Mouse (Mus musculus) layer of hippocampus, postnatal 36 days (tissue): Measurements from ENCODE around the gene Unc13b. TPM values are rescaled to one million over a fixed set of nuclear protein-coding genes. Genes with fewer than 3 reads are reported as not detected.
A peak's percentile ranks its signal among the peaks of the same experiment; 100 is the strongest.

Source experiments
- DNase-seq, 2 experiments: peaks; one replicate each; pipeline ENCODE4 v3.0.0; 2022
- total RNA-seq, 2 experiments: library from RNA; stranded (reverse); gene quantifications; 2 replicates each; pipeline ENCODE4 v1.2.3; 2021

Gene Unc13b
- 10 to 100 TPM; 39.1 to 42.1 TPM for total RNA-seq

DNA sequence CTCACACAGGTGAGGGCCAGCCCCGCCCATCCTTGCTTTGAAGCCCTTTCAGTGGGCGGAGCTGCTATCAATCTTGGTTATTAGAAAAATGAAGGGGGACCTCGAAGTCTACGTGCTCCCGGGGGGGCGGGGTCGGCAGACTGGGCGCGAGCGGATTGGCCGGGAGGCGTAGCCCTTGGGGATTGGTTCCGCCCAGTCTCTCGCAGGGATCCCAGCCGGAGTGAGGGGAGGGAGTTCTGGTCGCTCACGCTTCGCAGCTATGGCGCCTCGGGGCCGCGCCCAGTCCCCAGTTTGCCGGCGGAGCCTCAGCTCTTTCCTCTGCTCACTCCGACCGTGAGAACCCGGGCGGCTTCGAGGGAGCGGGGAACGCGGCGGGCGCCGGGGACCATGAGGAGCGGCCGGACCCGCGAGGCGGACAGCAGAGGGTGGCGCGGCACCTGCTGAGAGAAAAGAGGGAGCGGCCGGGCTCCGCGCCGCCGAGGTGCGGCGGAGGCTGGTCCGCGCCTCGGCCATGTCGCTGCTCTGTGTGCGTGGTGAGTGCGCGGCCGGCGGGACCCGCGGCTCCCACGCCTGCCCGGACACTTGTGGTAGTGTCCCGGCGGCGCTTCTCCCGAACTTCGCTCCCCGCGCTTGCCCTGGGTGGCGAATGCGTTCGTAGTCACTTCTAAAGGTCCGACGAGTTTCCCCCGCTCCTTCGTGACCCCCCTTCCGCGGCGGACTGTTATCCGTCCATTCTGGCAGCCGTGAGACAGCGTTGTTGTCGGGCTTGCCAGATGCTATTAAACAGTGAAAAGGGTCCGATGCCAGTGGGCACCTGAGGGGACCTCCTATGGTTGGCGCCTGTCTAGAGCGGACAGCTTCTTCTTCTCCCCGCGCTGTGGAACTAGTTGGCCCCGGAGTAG is at the start of gene Unc13b:
Unc13b (plus strand) TSS at position 201 of the 902 bp plus-strand sequence.
- peak; percentile 88 to 90 for DNase-seq

DNA sequence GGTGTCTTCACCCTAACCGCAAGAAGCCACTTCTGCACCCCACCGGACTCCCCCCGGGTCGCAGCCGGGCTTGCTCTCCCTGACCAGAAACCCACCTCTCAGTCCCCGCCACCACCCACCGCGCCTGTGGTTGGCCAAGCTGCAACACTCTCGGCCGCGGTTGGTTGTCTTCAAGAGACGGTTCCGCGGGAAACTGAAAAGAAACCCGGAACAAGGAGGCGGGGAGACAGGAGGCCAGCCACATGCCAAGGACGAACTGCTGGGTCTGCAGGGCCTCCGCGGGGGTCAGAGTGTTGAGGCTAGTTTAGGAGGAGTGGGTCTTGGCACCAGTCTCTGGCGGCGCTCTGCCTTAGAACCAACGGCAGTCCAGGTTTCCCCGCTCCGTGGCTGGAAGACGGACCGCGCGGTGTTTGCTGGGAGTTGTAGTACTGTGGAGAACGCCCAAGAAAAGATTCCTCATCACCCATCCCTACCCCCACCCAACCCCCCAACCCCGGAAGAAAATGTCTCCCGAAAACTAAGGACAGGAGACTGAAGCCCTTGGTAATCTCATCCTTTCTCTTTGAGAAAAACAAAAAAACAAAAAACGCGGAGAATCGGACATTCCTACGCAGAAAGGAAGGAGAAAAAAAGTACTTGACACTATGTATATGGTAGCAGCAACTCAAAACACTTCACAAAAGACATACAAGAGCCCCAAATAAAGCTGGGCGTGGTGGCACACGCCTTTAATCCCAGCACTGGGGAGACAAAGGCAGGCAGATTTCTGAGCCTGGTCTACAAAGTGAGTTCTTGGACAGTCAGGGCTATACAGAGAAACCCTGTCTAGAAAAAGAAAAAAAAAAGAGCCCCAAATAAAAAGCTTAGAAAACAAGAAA is 48.4 kb upstream of the Unc13b start, which contains the start of gene Fancg:
Fancg (minus strand) TSS at position 346 of the 878 bp plus-strand sequence.
- peak; percentile 85 for DNase-seq

DNA sequence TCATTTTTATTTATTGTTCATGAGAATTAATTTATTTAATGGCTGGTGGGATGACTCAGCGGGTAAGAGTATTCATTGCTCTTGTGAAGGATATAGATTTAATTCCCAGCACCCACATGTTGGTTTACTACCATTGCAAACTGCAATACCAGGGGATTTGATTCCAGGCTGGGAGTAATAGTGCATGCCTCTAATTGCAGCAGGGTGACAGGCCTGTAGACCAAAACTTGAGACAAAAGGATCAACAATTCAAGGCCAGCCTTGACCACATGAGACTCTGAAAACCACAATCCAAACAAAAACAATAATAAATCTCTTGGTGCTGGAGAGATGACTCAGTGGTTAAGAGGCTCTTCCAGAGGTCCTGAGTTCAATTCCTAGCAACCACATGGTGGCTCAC is 46.7 kb upstream of the Unc13b start:
- no peak for DNase-seq

DNA sequence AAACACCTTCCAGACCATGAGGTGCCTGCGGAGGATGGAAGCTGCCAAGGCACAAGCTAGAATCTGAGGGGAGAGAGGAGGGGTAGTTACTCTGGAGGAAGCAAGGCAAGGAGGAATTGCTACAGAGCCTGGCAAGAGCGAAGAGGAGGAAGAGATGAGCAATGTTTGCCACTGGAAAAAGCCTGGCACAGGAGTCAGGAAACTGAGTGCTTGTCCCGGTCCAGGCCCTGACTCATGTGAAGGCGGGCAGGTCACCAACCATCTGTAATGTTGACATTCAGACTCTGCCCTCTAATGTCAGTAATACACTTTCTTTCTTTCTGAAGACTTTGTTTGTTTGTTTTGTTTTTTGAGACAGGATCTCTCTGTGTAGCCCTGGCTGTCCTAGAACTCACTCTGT is 40.6 kb upstream of the Unc13b start:
- DNase-seq = no peak

DNA sequence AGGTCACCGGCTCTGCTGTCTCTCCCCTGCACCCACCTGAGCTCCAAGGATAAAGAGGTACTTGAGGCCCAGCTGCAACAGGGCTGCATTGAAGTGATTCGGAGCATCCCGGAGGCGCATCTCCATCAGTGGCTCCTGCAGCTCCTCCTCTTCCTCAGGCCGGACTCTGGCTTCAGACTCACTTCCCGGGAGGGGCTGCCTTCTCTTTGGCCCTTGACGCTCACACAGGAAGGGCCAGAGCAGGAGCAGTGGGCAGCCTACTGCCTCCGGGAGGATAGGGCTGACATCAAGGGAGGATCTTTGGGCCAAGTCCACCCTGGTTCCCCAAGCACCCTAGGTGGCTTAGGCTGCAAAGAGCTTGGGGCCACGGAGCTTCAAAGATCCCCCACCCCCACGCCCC is 39.6 kb upstream of the Unc13b start:
- DNase-seq = no peak

DNA sequence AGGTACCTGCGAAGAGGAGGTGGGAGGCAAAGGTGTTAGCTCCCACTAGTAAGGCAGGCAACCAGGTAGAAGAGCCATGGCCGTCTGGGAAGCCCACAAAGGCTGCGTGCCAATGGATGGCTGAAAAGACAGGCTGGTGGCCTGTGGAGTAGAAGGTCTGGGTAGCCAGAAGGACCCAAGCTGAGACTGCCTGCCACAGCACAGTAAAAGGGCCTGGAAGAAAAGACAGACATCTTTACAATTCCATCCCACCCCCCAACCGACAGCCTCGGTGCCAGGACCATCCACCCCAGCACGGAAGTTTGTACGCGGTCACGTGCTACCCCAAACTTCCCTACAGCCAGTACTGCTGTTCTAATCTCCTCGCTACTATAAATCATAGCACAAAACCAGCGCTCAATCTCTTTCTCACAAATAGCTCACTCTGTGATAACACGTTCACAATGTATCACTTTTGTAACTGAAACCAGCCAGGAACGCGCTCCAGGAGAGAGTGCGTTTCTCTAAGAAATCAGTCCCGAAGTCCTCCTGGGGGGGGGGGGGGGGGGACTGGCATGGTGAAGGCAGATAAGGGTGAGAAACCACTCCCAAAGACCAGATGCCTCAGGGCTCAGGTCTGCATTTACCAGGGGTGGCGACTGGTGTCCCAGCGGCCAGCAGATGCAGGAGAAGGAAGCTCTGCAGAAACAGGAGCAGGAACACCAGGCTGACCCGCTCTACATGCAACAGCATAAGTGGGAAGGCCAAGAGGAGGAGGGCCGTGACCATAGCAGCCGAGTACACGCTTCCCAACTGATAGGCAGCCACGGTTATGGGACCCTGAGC is 38.9 kb upstream of the Unc13b start:
- DNase-seq = no peak

DNA sequence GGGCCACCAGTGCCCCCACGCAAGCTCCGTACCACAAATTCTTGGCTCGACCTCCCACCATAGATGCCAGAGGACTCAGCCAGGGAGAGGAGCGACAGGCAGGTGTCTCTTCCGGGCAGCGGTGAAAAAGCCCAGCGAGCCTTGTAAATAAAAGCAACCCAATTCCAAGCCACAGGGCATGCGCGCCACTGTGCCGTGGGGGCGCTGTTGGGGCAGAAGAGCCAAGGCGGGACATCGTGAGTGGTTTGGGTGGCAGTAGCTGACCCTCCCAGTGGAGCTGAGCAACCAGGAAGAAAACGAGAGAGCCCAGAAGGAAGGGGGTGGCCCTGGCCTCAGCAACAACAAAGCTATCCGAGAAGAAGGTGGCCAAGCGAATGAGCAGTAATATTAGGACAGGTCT is 37.9 kb upstream of the Unc13b start:
- DNase-seq = no peak

DNA sequence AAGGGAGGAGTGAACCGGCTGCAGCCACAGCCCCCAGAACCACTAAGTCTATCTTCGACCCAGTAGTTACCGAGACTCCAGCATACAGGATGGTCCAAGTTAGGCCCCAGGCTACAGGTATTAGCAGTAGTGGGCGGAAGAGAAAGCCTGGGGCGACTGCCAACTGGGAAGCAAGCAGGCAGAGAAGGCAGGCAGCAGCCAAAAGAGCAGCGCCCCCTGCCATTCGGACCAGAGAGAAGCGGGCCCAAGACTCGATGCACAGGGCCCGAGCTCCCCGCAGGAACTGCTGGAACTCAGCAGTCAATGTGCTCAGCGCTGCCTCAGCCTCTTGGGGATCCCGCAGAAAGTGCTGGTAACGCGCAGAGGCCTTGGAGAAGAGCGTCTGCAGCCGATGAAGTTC is 37.4 kb upstream of the Unc13b start:
- DNase-seq = no peak

DNA sequence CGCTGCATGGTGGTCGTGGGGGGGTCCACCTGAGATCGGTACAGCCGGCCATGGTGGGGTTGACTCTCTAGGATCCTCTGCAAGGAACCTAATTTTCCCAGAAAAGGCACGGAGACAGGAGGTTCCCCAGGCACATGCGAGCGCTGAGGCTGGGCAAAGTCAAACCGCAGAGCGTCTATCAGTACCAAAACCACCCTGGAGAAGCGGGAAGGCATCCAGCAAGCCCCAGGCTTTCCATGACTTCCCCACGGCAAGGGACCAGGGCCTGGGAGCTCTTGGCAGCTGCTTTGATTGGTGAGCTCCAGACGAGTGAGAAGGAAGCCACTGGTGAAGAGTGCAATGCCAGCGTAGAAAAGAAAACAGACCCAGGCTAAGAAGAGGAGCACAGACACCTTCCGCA is 34.1 kb upstream of the Unc13b start:
- DNase-seq = no peak

DNA sequence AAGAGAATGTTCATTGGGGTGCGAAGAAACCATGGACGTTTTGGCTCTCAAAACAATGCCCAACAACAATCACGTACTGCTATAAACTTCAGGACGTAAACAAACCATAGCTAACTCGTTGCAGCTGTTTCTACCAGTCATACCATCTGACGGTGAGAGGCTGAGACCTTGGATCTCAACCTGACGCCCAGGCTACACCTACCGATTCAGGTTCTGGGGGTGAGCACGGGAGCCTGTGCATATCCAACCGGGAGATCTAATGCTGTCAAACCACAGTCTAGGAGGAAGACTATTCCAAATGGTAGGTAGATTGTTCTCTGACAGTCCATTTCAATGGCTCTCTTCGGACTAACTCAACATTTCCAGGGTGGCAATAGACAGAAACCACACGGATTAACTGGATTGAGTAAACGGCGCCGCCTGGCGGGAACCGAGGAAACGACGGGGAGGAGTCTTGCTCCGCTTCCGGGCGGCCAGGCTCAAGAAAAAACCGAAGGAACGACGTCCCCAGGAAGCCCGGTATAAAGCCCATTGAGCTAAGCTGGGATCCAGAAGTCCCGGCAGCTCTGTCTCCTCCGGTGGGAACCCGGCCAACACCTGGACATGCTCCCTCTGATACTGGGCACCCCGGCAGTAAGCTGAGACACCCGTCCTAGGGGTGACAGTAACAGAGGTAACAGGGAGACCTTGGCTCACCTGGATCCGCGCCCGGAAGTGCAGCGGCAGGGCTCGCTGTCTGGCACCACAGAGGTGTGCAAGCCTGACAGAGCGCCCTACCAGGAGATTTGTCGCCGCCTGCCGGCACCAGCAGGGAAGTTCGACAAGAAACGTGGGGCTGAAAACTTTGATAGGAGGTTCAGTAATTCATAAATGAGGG is 33.4 kb upstream of the Unc13b start, which contains the start of gene Pigo:
Pigo (minus strand) TSS at position 736 of the 877 bp plus-strand sequence.
- peak; percentile 93 to 94 for DNase-seq

DNA sequence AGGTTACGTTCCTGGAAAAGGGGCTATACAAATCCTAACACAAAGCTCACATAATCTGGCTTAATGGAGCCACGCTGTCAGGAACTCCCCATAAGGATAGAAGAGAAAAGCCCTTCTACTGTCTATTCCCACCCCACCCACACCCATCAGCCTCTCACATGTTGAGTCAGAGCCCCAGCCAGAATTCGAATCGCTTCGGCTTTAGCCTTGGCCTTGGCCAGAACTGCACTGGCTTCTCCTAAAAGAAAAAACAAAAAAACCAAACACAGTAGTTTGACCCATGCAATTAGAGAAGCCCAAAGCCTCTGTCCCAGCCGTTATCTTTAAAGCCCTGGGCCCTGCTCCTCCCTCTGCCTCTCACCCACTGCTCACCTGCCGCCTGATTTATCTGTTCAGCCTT is 29.6 kb upstream of the Unc13b start:
- DNase-seq = no peak

DNA sequence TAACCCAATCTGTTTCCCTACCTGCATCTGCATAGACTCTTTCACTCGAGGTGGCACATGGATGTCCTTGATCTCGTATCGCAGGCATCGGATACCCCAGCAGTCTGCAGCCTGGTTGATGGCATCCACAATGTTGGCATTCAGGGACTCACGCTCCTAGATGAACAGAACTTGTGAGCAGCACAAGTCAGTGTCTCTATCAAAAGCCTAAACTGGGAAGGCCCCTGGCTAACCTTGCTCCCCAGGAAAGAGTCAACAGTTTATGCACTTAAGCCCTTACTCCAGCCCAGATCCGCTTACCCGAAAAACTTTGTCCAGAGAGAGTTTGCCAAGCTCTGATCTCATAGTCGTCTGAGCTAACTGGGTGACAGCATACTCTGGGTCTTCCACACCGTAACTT is 29.0 kb upstream of the Unc13b start:
- DNase-seq = no peak

DNA sequence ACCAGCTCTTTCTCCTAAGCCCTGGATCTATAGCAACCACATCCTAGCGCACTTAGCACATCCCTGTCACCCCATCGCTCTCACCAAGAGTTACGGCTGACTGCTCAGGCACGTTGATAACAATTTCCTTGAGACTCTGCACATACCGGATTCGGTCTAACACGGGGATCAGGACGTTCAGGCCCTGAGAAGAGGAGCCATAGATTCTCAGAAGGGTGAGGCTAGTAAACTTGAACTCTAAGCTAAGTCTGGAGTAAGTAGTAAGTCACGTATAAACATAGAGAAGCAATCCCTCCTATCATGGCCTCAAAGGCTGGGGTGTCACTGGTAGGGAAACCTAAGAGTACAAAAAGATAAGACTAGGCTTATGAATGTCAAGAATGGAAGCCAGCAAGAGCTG is 28.4 kb upstream of the Unc13b start:
- no peak for DNase-seq

DNA sequence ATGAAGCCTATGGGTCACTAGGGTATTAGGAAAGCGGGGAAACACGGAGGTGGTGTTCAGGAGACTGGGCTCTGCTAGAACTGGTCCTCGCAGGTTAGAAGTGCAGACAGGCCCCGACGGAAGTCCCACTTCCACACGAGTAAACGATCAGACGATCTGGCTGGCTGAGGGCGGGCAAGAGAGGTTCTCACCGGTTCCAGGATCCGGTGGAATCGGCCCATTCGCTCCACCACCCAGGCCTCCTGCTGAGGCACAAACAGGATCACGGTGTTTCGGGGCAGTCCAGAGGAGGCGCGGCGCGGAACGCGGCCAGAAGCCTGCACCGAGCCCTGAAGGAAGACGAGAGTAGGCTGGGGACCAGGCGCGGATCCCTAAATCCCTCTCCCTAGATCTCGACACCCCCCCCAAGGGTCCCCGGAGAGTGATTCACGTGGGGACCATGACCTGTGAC is 27.9 kb upstream of the Unc13b start:
- DNase-seq = no peak

DNA sequence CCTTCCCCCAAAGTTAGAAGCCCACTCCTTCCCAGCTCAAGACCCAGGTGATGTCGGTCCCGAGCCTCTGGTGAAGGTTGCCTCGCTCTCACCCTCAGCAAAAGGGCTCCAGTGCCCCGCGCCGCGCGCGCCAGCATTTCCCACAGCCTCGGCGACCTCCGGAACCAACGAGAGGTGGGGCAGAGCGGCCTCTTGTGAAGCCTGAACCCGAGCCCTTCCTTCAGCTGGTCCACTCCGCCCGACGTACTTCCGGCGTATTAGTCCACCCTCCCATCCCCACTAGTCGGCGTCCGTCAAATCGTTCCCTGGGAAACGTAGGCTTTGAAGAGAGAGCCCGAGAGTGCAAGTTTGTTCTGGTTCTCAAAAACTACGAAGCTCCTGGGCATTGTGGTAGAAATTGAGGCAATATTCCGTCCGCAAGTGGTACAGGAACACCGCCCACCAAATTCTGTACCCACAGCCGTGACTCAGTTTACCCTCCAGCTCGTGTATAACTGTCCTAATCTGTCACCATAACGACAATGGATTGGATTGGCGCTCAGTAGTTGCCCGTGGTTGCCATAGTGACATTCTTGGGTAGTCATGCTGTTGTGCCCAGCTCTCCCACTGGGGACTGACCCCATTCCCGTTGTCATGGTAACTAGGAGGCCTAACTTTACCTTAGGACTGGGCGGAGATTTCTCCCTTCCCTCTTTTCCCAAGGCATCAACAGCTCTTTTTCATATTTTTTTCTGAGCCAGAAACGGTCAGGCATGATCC is 27.3 kb upstream of the Unc13b start, which contains the start of gene Stoml2:
Stoml2 (minus strand) TSS at position 474 of the 759 bp plus-strand sequence.
- peak; percentile 89 to 92 for DNase-seq

DNA sequence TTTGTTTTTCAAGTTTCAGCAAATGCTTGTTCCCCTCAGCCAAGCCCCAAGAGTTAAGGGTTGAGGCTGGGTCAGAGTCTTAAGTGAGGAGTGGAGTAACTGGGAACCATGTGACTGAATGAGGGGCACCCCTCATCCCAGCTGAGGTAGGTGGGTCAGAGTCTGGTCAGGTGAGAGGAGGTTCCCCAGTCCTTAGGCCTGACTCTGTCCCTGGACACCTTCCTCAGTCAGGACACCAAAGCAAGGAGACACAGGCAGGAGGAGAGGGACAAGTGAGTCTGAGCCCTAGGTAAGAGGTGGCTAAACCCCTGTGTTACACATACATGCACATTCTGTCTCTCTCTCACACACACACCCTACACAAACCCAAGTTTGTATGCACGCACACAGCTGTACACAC is 26.3 kb upstream of the Unc13b start:
- DNase-seq = no peak

DNA sequence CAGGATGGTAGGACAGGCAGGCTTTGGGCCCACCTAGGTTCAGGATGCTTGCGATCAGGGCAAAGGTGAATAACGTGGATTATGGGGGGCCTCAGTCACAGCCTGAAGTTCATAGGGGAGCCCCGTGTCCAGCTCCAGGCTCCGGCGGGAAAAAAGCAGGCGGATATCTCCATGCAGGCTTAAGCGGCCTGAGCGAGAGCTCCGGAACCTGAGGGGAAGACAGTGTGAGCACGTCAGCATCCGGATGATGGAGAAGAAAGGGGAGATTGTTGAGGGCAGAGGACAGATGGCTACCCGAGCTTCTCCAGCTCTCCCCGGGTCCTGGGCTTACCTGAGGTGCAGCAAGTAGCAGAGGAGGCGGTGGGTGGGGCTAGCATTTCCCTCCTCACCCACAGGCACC is 25.3 kb upstream of the Unc13b start:
- DNase-seq = no peak

DNA sequence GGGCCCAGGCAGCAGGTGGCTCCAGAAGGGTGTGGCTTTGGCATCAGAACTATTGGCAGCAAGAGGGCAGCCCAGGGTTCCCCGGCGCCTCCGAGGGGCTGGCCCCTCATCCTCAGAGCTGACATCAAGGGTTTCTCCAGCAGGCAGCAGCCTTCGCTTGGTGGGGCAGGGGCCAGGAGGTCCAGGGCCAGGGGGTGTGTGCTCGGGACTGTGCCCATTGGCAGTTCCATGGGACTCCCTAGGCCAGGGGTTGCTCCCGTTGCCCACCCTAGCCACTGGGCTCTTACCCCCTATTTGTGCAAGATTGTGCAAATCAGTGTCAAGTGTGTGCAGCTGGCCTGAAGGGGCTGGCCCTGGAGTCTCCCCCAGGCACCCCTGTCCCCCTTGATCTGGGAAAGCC is 22.9 kb upstream of the Unc13b start:
- DNase-seq = no peak

DNA sequence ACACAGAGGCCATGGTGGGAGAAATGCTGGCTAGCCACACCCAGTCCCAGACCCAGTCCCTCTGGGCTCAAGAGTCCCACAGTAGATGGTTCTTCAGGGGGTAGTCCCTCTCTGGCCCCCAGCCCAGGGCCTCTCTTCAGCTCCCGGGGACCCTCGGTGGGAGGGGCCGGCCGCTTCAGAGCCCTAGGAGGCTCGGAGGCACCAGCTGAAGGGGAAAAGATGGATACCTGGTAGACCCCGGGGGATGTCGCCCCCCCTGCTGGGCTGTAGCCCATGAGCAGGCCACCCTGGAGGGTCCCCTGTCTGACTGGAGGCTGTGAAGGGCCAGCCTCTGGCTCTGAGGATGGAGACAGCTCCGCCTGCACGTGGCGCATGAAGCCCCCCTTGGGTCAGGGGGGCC is 22.4 kb upstream of the Unc13b start:
- no peak for DNase-seq

DNA sequence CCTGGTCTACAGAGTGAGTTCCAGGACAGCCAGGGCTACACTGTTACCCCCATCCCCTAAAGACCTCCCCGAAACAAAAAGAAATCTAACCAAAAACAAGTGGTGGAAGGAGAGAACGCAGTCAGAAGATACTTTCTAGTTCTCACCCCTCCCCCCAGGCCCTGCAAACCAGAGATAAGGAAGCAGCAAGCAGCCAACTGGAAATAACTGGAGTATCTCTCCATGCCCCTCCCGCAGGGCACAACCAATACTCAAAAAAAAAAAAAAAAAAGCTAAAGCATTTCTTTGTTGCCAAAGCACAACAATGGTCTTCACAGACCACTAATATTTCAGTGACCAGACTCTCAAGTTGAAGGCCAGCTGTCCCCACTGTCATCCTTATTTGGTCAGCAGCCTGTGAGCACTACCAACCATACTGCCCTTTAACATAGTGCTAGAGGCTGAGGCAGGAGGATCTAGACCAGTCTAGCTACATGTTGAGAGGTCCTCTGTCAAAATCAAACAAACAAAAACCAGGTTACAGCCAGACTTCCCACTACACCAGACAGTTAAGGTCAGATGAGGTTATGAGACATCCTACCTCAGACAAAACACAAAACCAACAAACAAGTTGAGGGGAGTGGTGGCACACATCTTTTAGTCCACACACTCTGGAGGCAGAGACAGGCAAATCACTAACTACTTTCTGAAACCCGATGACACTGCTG is 20.7 kb upstream of the Unc13b start:
- no peak for DNase-seq
